Mouse (Mus musculus) brain, adult 2 months (tissue): ENCODE measurements around the gene Spats2.

Experiments
- DNase-seq: peaks from one replicate; pipeline ENCODE4 v3.0.0; 2011; ENCODE audit warnings: low read depth, low spot score

Gene Spats2

DNA sequence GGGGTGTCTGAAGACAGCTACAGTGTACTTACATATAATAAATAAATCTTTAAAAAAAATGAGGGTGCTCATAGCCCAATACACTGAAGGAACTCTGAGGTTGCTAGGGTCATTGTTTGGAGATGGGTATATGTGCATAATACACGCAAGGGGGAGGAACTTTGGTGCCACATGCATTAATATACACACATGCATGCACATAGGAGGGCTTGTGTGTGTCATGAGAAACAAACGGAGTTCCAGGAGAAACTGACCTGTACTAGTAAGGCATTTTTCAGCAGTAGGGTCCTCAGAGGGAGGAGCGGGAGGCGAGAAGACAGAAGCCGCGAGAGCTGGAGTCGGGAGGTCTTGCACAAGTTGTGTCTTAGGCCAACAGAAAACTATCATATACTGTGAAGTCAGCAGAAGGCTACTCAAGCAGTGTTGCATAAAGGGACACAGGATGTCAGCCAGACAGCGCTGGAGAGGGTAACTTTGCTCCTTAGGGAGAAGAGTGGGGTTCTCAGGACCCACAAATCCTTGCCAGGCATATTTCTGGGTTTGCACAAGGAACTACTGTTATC is 133.5 kb downstream of the Spats2 start:
- DNase-seq, result no peak

DNA sequence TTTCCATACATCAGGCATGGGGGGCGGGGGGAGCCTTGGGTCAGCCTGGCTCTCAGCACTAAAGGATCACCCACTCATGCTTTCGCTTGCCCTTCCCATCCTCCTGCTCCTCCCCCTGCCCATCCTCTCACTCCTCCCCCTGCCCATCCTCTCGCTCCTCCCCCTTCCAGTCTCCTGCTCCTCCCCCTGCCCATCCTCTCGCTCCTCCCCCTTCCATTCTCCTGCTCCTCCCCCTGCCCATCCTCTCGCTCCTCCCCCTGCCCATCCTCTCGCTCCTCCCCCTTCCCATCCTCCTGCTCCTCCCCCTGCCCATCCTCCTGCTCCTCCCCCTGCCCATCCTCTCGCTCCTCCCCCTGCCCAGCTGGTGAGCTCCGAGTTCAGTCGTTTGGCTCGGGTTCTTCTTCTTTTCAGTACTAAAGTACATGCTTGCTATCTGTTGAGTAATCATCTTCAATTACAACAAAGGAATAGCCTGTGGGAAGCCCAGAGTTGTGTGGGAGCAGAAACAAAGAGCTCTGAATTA is 134.1 kb downstream of the Spats2 start:
- peak; percentile 92 for DNase-seq

DNA sequence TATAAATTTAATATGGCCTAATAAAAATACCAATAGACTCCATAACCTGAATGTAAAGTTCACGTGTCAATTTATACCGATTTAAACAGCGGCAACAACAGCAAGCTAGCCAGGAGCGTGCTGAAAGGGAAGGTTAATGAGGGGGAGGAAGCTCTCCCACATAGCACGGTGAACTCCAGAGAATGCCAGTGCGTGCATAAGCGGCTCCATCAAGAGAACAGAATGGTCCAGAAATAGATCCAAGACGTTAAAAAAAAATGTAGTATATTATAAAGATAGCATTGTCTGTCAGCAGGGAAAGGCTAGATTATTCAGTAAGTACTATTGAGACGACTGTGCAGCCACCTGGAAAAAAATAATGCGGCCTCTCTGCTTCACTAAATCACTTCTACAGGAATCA is 137.0 kb downstream of the Spats2 start:
- peak; percentile 73 for DNase-seq
